Mouse (Mus musculus): ENCODE measurements around the gene Fxyd3. TPM values are rescaled to one million over a fixed set of nuclear protein-coding genes. Genes with fewer than 3 reads are reported as not detected.

The Fxyd3 gene
- polyA plus RNA-seq, 1 experiment from 2014 or later, result 7.9 TPM

GRCm38 (mm10) chr7:31033409-31034165 lies 42.9 kb downstream of the Fxyd3 start:
- Histone ChIP-seq H3K9me3 (no peaks in the 10 kb centered on the region), H3K27ac (no peak overlapping the region), H3K4me1 (replicated peaks) (no peaks in the 10 kb centered on the region), H3K4me3 (no peak overlapping the region), H3K36me3 (no peaks in the 10 kb centered on the region), H3K27me3 (ENCODE audit: insufficient read depth, poor library complexity, severe bottlenecking) (no peaks in the 10 kb centered on the region)
- no peak for DNase-seq (ENCODE audit: low spot score)
- 80% methylated on average over 9 of the region's 9 CpGs for WGBS

- WGBS, result 89% methylated on average over 7 of the region's 7 CpGs
- no peak overlapping the region for H3K4me3 ChIP-seq
Measured at GRCm38 (mm10) chr7:31031731-31032130, 44.8 kb downstream of the Fxyd3 start.

GRCm38 (mm10) chr7:31030717-31031116 lies 45.8 kb downstream of the Fxyd3 start:
- Histone ChIP-seq H3K4me1 (replicated peaks) (no peaks in the 10 kb centered on the region), H3K4me3 (no peak overlapping the region), H3K27ac (no peak overlapping the region), H3K36me3 (no peaks in the 10 kb centered on the region), H3K27me3 (ENCODE audit: insufficient read depth, poor library complexity, severe bottlenecking) (no peaks in the 10 kb centered on the region), H3K9me3 (no peaks in the 10 kb centered on the region)
- 74% methylated on average over 2 of the region's 2 CpGs for WGBS
- DNase-seq (ENCODE audit: low spot score), result no peak

More at GRCm38 (mm10) chr7:31031731-31032130, 44.8 kb downstream of the Fxyd3 start:
- Histone ChIP-seq H3K27me3 (ENCODE audit: insufficient read depth, poor library complexity, severe bottlenecking) (no peaks in the 10 kb centered on the region), H3K27ac (no peak overlapping the region), H3K4me1 (replicated peaks) (no peaks in the 10 kb centered on the region), H3K36me3 (no peaks in the 10 kb centered on the region), H3K9me3 (no peaks in the 10 kb centered on the region)
- no peak for DNase-seq (ENCODE audit: low spot score)

GRCm38 (mm10) chr7:31028609-31029008 lies 47.9 kb downstream of the Fxyd3 start:
- Histone ChIP-seq H3K27ac (no peak overlapping the region), H3K4me1 (replicated peaks) (no peaks in the 10 kb centered on the region), H3K27me3 (ENCODE audit: insufficient read depth, poor library complexity, severe bottlenecking) (no peaks in the 10 kb centered on the region), H3K36me3 (no peaks in the 10 kb centered on the region), H3K9me3 (no peaks in the 10 kb centered on the region), H3K4me3 (no peak overlapping the region)
- no peak for DNase-seq (ENCODE audit: low spot score)
- 74% methylated on average over 8 of the region's 8 CpGs for WGBS

Other genes with a start within 250 kb of the Fxyd3 start
- gene Ffar3, start 220.5 kb downstream of the Fxyd3 start, polyA plus RNA-seq (2016; fragmentation: Nextera tagmentation; extraction: Ambion mirVana), result not detected in 2 replicates
- gene Ffar1, start 215.1 kb downstream of the Fxyd3 start, polyA plus RNA-seq (2016; fragmentation: Nextera tagmentation; extraction: Ambion mirVana), result not detected in 2 replicates
- gene Cd22, start 196.4 kb downstream of the Fxyd3 start, polyA plus RNA-seq (2016; fragmentation: Nextera tagmentation; extraction: Ambion mirVana), result 0.11 TPM in 1 of 2 replicates, not detected in the other
- 0.61 and 0.67 TPM in 2 replicates for gene Mag, start 161.8 kb downstream of the Fxyd3 start, polyA plus RNA-seq (2016; fragmentation: Nextera tagmentation; extraction: Ambion mirVana)
- gene Hamp2, start 152.0 kb downstream of the Fxyd3 start, polyA plus RNA-seq (2016; fragmentation: Nextera tagmentation; extraction: Ambion mirVana), result not detected in 2 replicates
- not detected in 2 replicates for gene Hamp, start 132.7 kb downstream of the Fxyd3 start, polyA plus RNA-seq (2016; fragmentation: Nextera tagmentation; extraction: Ambion mirVana)
- gene Usf2, start 119.9 kb downstream of the Fxyd3 start, polyA plus RNA-seq (2016; fragmentation: Nextera tagmentation; extraction: Ambion mirVana), result 23.6 and 26.3 TPM in 2 replicates
- gene Lsr, start 103.2 kb downstream of the Fxyd3 start, polyA plus RNA-seq (2016; fragmentation: Nextera tagmentation; extraction: Ambion mirVana), result 21.2 and 29.8 TPM in 2 replicates
- gene Fam187b, start 102.9 kb downstream of the Fxyd3 start, polyA plus RNA-seq (2016; fragmentation: Nextera tagmentation; extraction: Ambion mirVana), result 1.4 and 2.0 TPM in 2 replicates
- gene Fxyd5, start 34.2 kb downstream of the Fxyd3 start, polyA plus RNA-seq (2016; fragmentation: Nextera tagmentation; extraction: Ambion mirVana), result 11.6 and 14.7 TPM in 2 replicates
- 1.4 and 7.6 TPM in 2 replicates for gene Fxyd7, start 25.2 kb downstream of the Fxyd3 start, polyA plus RNA-seq (2016; fragmentation: Nextera tagmentation; extraction: Ambion mirVana)
- gene Fxyd1, start 19.5 kb downstream of the Fxyd3 start, polyA plus RNA-seq (2016; fragmentation: Nextera tagmentation; extraction: Ambion mirVana), result 14.0 and 17.1 TPM in 2 replicates
- 2.3 and 6.3 TPM in 2 replicates for gene Lgi4, start 17.4 kb downstream of the Fxyd3 start, polyA plus RNA-seq (2016; fragmentation: Nextera tagmentation; extraction: Ambion mirVana)
- 3.0 and 4.5 TPM in 2 replicates for gene Hpn, start 38.6 kb upstream of the Fxyd3 start, polyA plus RNA-seq (2016; fragmentation: Nextera tagmentation; extraction: Ambion mirVana)
- gene Scn1b, start 50.3 kb upstream of the Fxyd3 start, polyA plus RNA-seq (2016; fragmentation: Nextera tagmentation; extraction: Ambion mirVana), result 1.2 and 1.3 TPM in 2 replicates
- gene Gramd1a, start 79.2 kb upstream of the Fxyd3 start, polyA plus RNA-seq (2016; fragmentation: Nextera tagmentation; extraction: Ambion mirVana), result 111 and 144 TPM in 2 replicates
- not detected in 2 replicates for gene Scgb2b2, start 213.8 kb upstream of the Fxyd3 start, polyA plus RNA-seq (2016; fragmentation: Nextera tagmentation; extraction: Ambion mirVana)
- not detected in 2 replicates for gene Scgb1b2, start 215.1 kb upstream of the Fxyd3 start, polyA plus RNA-seq (2016; fragmentation: Nextera tagmentation; extraction: Ambion mirVana)

Data from hindbrain, embryonic 10.5 days (tissue).